Mouse (Mus musculus) lung, postnatal 14 days (tissue): Measurements from ENCODE around the gene Tbl1xr1.

Source experiments
- DNase-seq: peaks from one replicate; pipeline ENCODE4 v3.0.0; 2021

Gene Tbl1xr1

GRCm38 (mm10) chr3:22090431-22091265 lies 14.2 kb downstream of the Tbl1xr1 start:
- DNase-seq = peak; percentile 52

DNA sequence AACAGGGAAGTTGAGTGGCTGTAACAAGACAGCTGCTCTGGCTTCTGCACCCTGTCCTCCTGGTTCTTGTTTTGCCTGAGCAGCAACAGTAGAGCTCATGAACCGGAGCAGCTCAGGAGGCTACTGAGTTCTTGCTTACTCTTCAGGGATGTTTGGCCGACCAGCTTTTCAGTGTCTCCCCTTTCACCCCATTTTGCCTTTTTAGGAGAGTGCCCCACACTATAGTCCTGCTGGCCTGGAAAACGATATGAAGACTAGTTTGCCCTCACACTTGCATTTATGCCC lies 14.8 kb downstream of the Tbl1xr1 start:
- no peak for DNase-seq

DNA sequence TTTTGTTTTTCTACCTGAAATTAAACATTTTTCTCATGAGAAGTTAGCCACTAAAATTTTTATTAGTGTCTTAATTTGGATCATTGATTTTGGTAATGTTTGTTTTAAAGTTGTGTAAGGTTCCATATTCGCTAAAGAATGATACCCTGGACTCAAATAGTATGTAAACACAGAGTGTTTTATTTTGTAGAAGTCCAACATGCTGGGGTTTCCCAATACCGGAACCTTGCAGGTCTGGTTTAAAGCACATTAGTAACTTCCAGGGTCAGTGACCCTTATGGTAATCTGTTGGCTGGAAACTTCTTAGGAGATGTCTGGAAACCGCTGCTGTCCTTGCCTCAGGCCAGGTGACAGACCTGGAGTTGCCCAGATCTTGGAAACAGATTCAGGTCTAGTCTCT lies 15.2 kb downstream of the Tbl1xr1 start:
- DNase-seq = no peak

DNA sequence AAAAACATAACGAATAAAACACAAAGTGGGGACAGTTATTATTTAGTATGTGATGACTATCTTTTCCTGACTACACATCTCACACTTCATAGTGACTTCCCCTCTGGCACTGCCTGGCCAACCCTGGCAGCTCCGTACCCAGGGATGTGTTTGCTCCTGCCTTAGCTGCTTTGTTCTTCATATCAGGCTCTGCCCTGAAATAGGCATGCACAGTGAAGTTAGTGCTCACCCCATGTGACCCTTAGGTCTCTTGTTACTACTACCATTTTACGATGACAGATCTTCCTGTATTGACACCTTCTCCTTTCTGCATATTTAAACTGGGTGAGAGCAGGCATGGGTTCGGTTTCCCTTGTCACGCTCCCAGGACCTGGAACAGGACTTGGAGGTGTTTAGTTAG lies 16.3 kb downstream of the Tbl1xr1 start:
- no peak for DNase-seq

- no peak for DNase-seq
Observed at GRCm38 (mm10) chr3:22103986-22104515, 27.6 kb downstream of the Tbl1xr1 start.

GRCm38 (mm10) chr3:22105471-22105870 lies 29.0 kb downstream of the Tbl1xr1 start:
- no peak for DNase-seq

- no peak for DNase-seq
Observed at GRCm38 (mm10) chr3:22108013-22108412, 31.6 kb downstream of the Tbl1xr1 start.

GRCm38 (mm10) chr3:22109651-22110050 lies 33.2 kb downstream of the Tbl1xr1 start:
- no peak for DNase-seq

DNA sequence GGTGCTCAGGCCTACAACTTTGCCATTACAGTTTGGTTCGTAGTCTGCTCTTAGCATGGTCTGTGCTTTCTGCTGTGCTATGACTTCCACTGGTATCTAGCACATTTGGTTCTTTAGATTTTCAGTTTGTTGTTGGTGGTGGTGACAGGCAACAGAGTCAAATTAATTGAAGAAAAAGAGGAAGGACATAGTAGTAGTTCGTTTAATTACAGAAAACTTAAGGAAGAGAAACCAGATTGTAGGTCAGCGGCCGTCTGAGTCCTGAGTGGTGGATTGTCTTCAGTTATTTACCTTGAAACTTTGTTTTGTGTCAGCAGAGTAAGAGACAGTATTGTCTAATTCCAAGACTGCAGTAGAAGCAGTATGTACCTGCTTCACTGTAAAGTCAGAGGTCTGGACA lies 37.3 kb downstream of the Tbl1xr1 start:
- DNase-seq = no peak

GRCm38 (mm10) chr3:22115221-22115620 lies 38.8 kb downstream of the Tbl1xr1 start:
- no peak for DNase-seq

GRCm38 (mm10) chr3:22115678-22116077 lies 39.2 kb downstream of the Tbl1xr1 start:
- DNase-seq = no peak

- DNase-seq = no peak
Observed at GRCm38 (mm10) chr3:22116188-22116587, 39.7 kb downstream of the Tbl1xr1 start.

GRCm38 (mm10) chr3:22121741-22122140 lies 45.3 kb downstream of the Tbl1xr1 start:
- DNase-seq = no peak

DNA sequence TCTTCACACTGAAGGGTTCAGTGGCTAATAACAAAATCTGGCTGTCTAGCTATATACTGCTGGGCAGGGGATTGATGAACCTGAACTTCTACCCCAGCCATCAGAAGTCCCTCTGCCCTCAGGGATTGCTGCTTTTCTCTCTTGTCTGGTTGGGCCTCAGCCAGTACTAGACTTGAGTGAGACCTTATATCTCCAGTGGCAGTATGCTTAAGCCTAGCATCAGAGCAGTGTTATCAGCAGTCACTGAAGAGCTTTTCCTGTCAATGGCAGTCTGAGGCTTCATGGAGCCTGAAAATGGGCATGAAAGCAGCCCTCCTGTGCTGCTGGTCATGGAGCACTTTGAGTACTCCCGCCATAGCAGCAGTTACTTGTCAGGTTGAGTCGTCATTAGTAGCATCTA lies 46.7 kb downstream of the Tbl1xr1 start:
- DNase-seq = no peak

DNA sequence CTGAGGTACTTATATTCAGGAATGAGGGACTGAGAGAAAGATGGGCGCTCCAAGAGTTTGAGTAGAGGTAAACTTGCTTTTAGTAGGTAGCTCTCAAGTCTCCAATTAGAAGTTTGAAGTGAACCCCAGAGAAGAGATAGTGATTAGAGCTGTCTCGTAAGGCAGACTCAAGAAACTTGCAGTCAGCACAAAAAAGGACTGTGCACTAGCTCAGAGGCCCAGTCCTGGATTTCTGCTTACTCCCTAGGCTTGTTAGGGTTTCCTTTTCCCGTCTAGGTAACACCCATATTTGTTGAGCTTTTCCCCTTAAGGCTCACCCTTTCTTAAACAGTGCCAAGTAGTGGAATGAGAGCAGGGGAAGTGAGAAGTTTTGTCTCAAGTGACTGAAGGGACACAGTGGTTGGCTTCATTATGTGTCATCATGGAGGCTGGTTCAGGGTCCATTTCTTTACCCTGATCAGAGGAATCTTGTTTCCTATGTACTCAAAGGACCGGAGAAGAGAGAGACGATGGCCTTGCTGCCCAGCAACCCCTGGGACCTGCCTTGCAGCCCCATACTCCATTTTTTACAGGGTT lies 49.9 kb downstream of the Tbl1xr1 start:
- DNase-seq = no peak

- DNase-seq = no peak
Observed at GRCm38 (mm10) chr3:22131277-22131676, 54.8 kb downstream of the Tbl1xr1 start.

DNA sequence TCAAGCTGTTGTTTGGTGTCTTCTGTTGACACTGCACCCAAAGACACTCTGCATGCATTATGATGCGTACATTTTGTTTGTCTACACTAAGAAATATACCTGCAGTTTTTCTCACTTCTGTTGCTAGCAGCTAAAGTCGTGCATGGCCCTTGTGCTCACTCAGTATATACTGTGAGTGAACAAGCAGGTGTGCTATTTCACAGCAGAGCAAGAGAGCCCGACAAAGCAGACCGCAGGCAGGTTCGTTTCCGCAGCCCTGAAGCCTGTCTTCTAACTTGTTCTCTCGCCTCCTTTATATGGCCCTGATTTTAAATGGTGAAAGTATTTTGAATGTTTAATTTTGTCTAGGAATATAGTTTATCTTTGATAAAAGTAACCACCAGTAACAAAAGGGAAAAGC lies 57.2 kb downstream of the Tbl1xr1 start:
- no peak for DNase-seq

DNA sequence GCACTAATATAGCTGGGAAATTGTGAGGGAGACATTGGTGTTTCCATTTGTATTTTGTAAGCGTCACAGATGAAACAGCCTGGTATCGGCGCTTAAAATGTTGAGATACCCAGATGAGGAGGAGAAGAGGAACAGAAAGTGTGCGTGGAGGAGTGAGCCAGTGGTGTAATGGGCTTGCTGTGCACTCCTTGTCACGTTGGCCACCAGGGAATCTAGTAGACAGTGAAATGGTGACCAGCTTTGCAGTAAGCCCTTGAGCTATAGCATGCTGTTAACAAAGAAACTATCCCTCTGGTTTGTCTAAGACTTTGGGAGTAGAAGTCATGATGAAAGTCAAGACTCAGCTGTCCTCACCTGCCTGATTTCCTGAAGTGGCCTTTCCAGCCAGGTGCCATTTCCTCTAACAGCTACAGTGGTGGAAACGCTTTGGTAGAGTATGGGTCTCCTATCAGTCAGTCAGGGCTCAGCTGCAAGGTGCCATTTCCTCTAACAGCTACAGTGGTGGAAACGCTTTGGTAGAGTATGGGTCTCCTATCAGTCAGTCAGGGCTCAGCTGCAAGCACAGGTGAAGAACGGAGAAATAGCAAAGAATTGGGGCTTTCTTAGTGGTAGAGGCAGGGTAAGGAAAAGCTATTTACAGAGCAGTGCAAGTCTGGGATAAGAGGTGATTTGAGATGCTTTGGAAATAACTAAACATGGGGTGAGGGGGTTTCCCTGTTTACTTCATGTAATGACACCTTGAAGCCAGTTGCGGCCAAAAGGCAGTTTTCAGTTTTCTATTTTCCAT lies 61.5 kb downstream of the Tbl1xr1 start:
- no peak for DNase-seq

DNA sequence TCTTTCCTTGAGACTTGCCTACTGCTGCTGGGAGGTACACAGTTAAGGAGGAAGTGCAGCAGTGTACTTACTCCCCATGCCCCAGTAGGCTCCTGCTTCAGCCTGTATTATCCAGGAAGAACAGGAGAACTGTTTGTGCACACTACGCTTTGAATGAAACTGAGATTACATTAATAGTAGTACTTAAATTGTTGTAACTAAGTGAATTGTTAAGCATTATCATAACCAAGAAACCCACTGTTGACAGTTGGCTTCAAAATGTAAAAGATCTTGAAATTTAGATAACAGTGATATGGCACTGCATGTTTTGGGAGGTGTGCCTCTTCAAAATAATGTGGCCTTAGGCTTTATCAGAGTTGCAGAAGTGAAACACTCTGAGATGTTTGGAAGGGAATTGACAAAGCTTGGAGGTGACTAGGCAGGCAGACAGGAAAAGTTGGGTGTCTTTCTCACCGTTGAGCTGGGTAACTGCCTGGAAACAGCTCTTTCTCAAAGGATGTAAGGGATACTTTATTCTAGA lies 62.2 kb downstream of the Tbl1xr1 start:
- no peak for DNase-seq

DNA sequence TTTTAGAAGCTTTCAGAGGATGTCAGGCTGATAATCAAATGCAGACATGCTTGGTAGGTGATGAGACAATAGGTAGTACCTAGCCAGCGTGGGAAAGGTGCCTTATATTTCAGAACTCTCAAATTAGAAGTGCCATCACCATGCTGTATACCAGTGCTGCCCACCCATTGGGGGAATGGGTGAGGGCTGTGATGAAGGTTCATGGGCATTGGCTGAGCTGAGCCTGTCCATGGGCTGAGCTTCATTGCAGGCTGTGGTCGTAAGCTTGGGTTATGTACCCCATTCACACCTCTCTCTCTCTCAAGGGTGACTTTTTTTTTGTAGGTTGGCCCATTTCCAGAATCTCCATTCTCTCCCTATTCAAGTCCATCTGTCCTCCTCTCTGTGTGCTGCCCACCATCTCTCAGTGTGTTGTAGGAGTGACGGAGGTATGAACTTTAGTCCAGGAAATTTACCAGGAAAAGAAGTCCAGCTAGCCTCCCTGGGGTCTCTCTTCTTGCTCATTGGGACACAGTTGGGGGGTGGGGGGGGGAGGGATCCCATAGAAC lies 63.7 kb downstream of the Tbl1xr1 start:
- no peak for DNase-seq

- DNase-seq = no peak
Observed at GRCm38 (mm10) chr3:22141984-22142719, 65.7 kb downstream of the Tbl1xr1 start.

DNA sequence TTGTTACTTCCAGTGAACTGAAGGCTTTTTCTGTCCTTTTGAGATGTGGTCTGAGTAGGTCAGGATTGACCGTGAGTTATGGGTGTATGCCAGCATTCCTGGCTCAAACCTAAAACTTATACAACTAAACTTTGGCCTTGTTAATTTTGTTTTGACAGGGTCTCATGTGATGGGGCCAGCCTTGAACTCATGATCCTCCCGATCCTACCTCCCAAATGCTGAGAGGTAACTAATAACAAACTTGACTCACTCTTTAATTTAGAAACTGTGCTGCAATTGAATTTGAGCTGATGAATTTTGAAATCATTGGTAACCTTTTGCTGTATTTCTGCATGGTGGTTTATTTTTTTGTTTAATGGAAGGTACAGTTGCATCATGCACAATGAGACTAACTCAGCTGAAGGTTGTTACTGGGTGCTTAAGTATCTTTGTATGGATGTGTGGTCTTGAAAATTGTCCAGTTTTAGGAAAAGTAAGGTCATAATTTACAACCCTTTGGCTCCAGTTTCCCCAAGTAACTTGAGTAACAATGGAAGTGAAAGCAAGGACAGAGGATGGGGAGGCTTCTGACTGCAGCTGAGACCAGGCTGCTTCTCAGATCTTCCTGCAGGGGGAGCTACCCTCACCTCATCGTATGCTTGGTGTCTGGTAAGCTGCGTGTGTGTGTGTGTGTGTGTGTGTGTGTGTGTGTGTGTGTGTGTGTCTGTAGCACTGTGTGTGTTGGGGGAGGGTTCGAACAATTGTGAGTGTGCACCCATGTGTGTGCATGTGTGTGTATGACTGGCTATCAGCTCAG lies 66.6 kb downstream of the Tbl1xr1 start:
- DNase-seq = peak; percentile 22
